Mouse (Mus musculus) liver, embryonic 16.5 days (tissue): ENCODE data around the gene Sde2. TPM values are rescaled to one million over a fixed set of nuclear protein-coding genes. Genes with fewer than 3 reads are reported as not detected.

Source experiments
- ATAC-seq: fragments of 200-750 bp; cut with Nextera tagmentation; 2 replicates; pipeline ENCODE4 v1.8.0; 2017; ENCODE audit warnings: low read depth, mild to moderate bottlenecking, moderate number of reproducible peaks, moderate library complexity
- H3K27ac ChIP-seq: fragments of 300-500 bp; sonication (generic); 2 replicates; pipeline ENCODE4 v1.5.1; 2014; ENCODE audit warnings: mild to moderate bottlenecking, low read length
- H3K27me3 ChIP-seq: fragments of 300-500 bp; sonication (generic); 2 replicates; pipeline ENCODE4 v1.6.1; 2014; ENCODE audit warnings: low read depth, low read length, mixed read lengths; ENCODE audit not compliant: control insufficient read depth, insufficient read depth
- H3K36me3 ChIP-seq: fragments of 300-500 bp; sonication (generic); 2 replicates; pipeline ENCODE4 v1.6.1; 2014; ENCODE audit warnings: mild to moderate bottlenecking; ENCODE audit not compliant: control insufficient read depth, insufficient read depth
- H3K4me1 ChIP-seq: fragments of 300-500 bp; sonication (generic); 2 replicates; pipeline ENCODE4 v1.6.1; 2014; ENCODE audit warnings: low read depth, low read length, mixed read lengths; ENCODE audit not compliant: control insufficient read depth
- H3K4me2 ChIP-seq: fragments of 300-500 bp; sonication (generic); 2 replicates; pipeline ENCODE4 v1.6.1; 2014; ENCODE audit warnings: low read depth, low read length, mixed read lengths
- H3K4me3 ChIP-seq: fragments of 300-500 bp; sonication (generic); 2 replicates; pipeline ENCODE4 v1.5.1; 2014; ENCODE audit warnings: low read depth, mild to moderate bottlenecking, low read length
- H3K9ac ChIP-seq: fragments of 300-500 bp; sonication (generic); 2 replicates; pipeline ENCODE4 v1.6.1; 2014; ENCODE audit warnings: low read depth, low read length
- H3K9me3 ChIP-seq: fragments of 300-500 bp; sonication (generic); replicated peaks from 2 replicates; pipeline ENCODE4 v1.6.1; 2016; ENCODE audit warnings: low read length; ENCODE audit not compliant: control insufficient read depth
- WGBS: fragments of 180-500 bp; shearing (Covaris S2); extraction: QIAGEN DNeasy Blood & Tissue Kit; methylation state at CpG from one replicate; pipeline ENCODE4 v1.1.7; 2014; ENCODE audit not compliant: insufficient replicate concordance; 5-methylcytosine and 5-hydroxymethylcytosine counted together
- polyA plus RNA-seq: library from polyadenylated mRNA; unstranded; fragments of >200 nt; fragmentation: Nextera tagmentation; extraction: Ambion mirVana; gene quantifications from 2 replicates; pipeline ENCODE4 v1.2.1, GENCODE M21; 2015

The Sde2 gene
- polyA plus RNA-seq, 1 experiment from 2014 or later = 20.9 TPM

DNA sequence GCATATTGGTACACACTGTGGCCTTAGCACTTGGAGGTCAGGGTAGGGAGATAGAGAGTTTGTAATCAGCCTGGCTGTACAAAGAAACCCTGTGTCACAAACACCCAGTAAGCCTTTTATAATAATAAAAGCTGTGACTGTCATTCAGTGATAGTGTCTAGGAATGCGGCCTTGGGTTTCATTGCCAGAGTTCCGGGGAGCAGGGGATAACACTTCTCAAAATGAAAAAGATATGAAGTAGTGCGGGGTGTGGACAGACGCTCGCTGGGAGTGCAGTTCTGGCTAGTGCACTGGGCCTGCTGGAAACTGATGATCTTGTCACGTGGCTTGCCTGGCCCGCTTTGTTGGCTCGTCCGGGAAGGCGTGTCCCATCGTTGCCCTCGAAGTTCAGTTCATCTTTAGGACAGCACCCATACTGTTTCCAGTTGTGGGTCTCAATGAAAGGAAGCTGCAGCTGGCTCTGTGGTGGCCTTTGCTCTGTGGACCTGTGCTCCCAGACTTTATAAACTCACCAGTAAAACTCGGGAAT is 19.3 kb downstream of the Sde2 start:
- Histone ChIP-seq H3K27me3 (no peaks in the 10 kb centered on the region), H3K4me2 (no peak overlapping the region), H3K27ac (no peak overlapping the region), H3K9me3 (no peaks in the 10 kb centered on the region), H3K4me3 (no peak overlapping the region), H3K36me3 (peaks cover 24% of the 10 kb centered on the region), H3K9ac (no peak overlapping the region), H3K4me1 (peaks cover 5% of the 10 kb centered on the region)
- WGBS = 68% methylated on average over 13 of the region's 13 CpGs
- ATAC-seq = no peak

GRCm38 (mm10) chr1:180873861-180874484 is 23.0 kb downstream of the Sde2 start:
- peaks cover 5% of the 10 kb centered on the region for H3K4me1 ChIP-seq
- H3K27ac ChIP-seq = no peak overlapping the region
- no peaks in the 10 kb centered on the region for H3K9me3 ChIP-seq
- H3K27me3 ChIP-seq = no peaks in the 10 kb centered on the region; the same call in 1 of the 2 replicates
- ATAC-seq = peak; percentile 66
- H3K9ac ChIP-seq = no peak overlapping the region
- no peak overlapping the region for H3K4me2 ChIP-seq
- WGBS = 12% methylated on average over 9 of the region's 9 CpGs
- H3K4me3 ChIP-seq = no peak overlapping the region
- H3K36me3 ChIP-seq = no peaks in the 10 kb centered on the region

- WGBS = 65% methylated on average over 2 of the region's 2 CpGs
- Histone ChIP-seq H3K27ac (no peak overlapping the region), H3K4me1 (peaks cover 5% of the 10 kb centered on the region), H3K4me2 (no peak overlapping the region), H3K36me3 (no peaks in the 10 kb centered on the region), H3K9me3 (no peaks in the 10 kb centered on the region), H3K4me3 (no peak overlapping the region), H3K27me3 (no peaks in the 10 kb centered on the region; the same call in 1 of the 2 replicates), H3K9ac (no peak overlapping the region)
- ATAC-seq = no peak
Measured at GRCm38 (mm10) chr1:180874615-180875014, 23.7 kb downstream of the Sde2 start.

- Histone ChIP-seq H3K36me3 (no peaks in the 10 kb centered on the region), H3K4me3 (no peak overlapping the region), H3K4me2 (no peak overlapping the region), H3K9ac (no peak overlapping the region), H3K27ac (no peak overlapping the region), H3K4me1 (peaks cover 5% of the 10 kb centered on the region), H3K27me3 (no peaks in the 10 kb centered on the region; the same call in 1 of the 2 replicates), H3K9me3 (no peaks in the 10 kb centered on the region)
- no peak for ATAC-seq
- WGBS = 68% methylated on average over 9 of the region's 9 CpGs
Measured at GRCm38 (mm10) chr1:180875126-180875525, 24.2 kb downstream of the Sde2 start.

- Histone ChIP-seq H3K27ac (no peak overlapping the region), H3K36me3 (no peaks in the 10 kb centered on the region), H3K9me3 (no peaks in the 10 kb centered on the region), H3K4me1 (peaks cover 5% of the 10 kb centered on the region), H3K9ac (no peak overlapping the region), H3K27me3 (no peaks in the 10 kb centered on the region; the same call in 1 of the 2 replicates), H3K4me3 (no peak overlapping the region), H3K4me2 (no peak overlapping the region)
- WGBS = 70% methylated on average over 4 of the region's 4 CpGs
- ATAC-seq = no peak
Measured at GRCm38 (mm10) chr1:180877466-180877865, 26.5 kb downstream of the Sde2 start.

DNA sequence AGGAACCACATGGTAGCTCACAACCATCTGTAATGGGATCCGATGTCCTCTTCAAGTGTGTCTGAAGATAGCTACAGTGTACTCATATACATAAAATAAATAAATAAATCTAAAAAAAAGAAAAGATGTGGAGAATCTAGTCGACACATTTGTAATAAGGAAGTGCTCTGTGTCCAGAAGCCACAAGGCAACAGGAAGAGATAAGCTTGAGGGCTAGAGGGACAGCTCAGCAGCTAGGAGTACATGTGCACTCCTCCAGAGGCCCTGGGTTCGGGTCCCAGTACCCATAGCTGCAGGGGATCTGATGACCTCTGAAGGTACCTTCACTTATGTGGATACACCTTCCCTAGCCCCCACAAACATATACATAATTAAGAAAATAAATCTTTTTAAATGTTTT is 30.8 kb downstream of the Sde2 start:
- Histone ChIP-seq H3K4me3 (no peak overlapping the region), H3K4me2 (no peak overlapping the region), H3K9me3 (no peaks in the 10 kb centered on the region), H3K27me3 (no peaks in the 10 kb centered on the region; the same call in 1 of the 2 replicates), H3K4me1 (no peaks in the 10 kb centered on the region; the same call in 1 of the 2 replicates), H3K9ac (no peak overlapping the region), H3K27ac (no peak overlapping the region), H3K36me3 (no peaks in the 10 kb centered on the region)
- WGBS = 20% methylated on average over 3 of the region's 3 CpGs
- no peak for ATAC-seq

- no peak overlapping the region; the same call in 1 of the 2 replicates for H3K4me2 ChIP-seq
- no peak overlapping the region for H3K9ac ChIP-seq
- ATAC-seq = no peak
- no peaks in the 10 kb centered on the region for H3K36me3 ChIP-seq
- H3K27me3 ChIP-seq = no peaks in the 10 kb centered on the region
- peaks cover 6% of the 10 kb centered on the region for H3K4me1 ChIP-seq
- 0 out of 2 replicates have a peak overlapping the region, but pooled peaks have one; percentile 5 for H3K4me3 ChIP-seq
- peak overlapping the region; percentile 58 for H3K27ac ChIP-seq
- H3K9me3 ChIP-seq = no peaks in the 10 kb centered on the region
- 33% methylated on average over 7 of the region's 7 CpGs for WGBS
Measured at GRCm38 (mm10) chr1:180883731-180884130, 32.8 kb downstream of the Sde2 start.

GRCm38 (mm10) chr1:180884484-180884883 is 33.6 kb downstream of the Sde2 start:
- no peak overlapping the region for H3K4me2 ChIP-seq
- peaks cover 6% of the 10 kb centered on the region for H3K4me1 ChIP-seq
- H3K36me3 ChIP-seq = no peaks in the 10 kb centered on the region
- no peak overlapping the region for H3K4me3 ChIP-seq
- H3K9ac ChIP-seq = no peak overlapping the region
- H3K27me3 ChIP-seq = 0 out of 2 replicates have a peak, but pooled peaks cover 2% of the 10 kb centered on the region
- WGBS = 29% methylated on average over 9 of the region's 9 CpGs
- ATAC-seq = peak; percentile 44; the same call in 1 of the 2 replicates
- peak overlapping the region; percentile 58 for H3K27ac ChIP-seq
- no peaks in the 10 kb centered on the region for H3K9me3 ChIP-seq

DNA sequence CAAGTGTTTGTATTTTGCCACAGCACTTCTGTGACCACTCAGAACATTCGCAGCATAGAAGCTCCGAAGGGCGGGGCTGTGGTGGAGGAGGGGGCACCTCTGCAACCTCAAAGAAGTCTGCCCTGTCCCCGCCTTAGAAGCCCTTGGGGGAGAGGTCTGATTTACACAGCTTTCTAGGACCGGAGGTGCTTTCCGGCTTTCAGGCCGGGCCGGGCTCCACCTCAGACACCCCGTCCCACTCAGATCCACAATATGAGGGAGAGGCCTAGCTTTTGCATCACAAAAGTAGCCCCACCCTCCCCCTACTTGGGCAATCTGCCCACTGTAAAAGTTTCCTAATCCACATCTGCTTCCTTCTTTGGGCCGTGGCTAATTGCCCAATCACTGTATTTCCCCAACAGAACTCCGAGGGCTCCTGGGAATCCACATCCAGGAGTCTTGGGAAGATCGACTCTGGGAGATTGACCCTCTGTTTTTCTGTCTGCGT is 37.7 kb downstream of the Sde2 start:
- H3K36me3 ChIP-seq = no peaks in the 10 kb centered on the region
- H3K9ac ChIP-seq = no peak overlapping the region
- no peak overlapping the region; the same call in 1 of the 2 replicates for H3K27ac ChIP-seq
- no peak overlapping the region for H3K4me3 ChIP-seq
- peaks cover 6% of the 10 kb centered on the region for H3K4me1 ChIP-seq
- peaks cover 14% of the 10 kb centered on the region for H3K27me3 ChIP-seq
- H3K4me2 ChIP-seq = peak overlapping the region; percentile 22; the same call in 1 of the 2 replicates
- 11% methylated on average over 13 of the region's 13 CpGs for WGBS
- H3K9me3 ChIP-seq = no peaks in the 10 kb centered on the region
- peak; percentile 45 for ATAC-seq
